Mouse (Mus musculus) C2C12 (cell line): ENCODE data around the gene Bdkrb1. TPM values are rescaled to one million over a fixed set of nuclear protein-coding genes. Genes with fewer than 3 reads are reported as not detected.

ENCODE experiments used
- H3K27me3 ChIP-seq: one replicate; pipeline ENCODE4 v1.6.1; 2011; ENCODE audit not compliant: control insufficient read depth, insufficient read depth, insufficient read length
- H3K36me3 ChIP-seq: one replicate; pipeline ENCODE4 v1.6.1; 2011; ENCODE audit not compliant: control insufficient read depth, insufficient read depth
- H3K4me3 ChIP-seq: one replicate; pipeline ENCODE4 v1.5.1; 2011; ENCODE audit warnings: mild to moderate bottlenecking, control low read depth; ENCODE audit not compliant: poor library complexity, insufficient read depth, severe bottlenecking
- H3K79me2 ChIP-seq: one replicate; pipeline ENCODE4 v1.6.1; 2011; ENCODE audit not compliant: control insufficient read depth, insufficient read depth
- H3K79me3 ChIP-seq: one replicate; pipeline ENCODE4 v1.6.1; 2011; ENCODE audit warnings: low read depth, control low read depth
- H3ac ChIP-seq: one replicate; pipeline ENCODE3; 2011; ENCODE audit warnings: low read depth; ENCODE audit not compliant: control insufficient read depth, insufficient read length
- CEBPB ChIP-seq: IDR thresholded peaks from one replicate; pipeline ENCODE4 v1.6.1; 2011; ENCODE audit warnings: low read depth, mild to moderate bottlenecking, control low read depth, moderate library complexity
- CTCF ChIP-seq: IDR thresholded peaks from one replicate; pipeline ENCODE4 v1.5.1; 2011; ENCODE audit not compliant: control insufficient read depth, insufficient read depth, insufficient read length
- FOSL1 ChIP-seq: IDR thresholded peaks from one replicate; pipeline ENCODE4 v1.8.0; 2011; ENCODE audit warnings: mild to moderate bottlenecking, low read length; ENCODE audit not compliant: poor library complexity, insufficient read depth, severe bottlenecking
- MAX ChIP-seq: IDR thresholded peaks from one replicate; pipeline ENCODE4 v1.6.1; 2011; ENCODE audit warnings: mild to moderate bottlenecking, control low read depth
- MYOD1 ChIP-seq: IDR thresholded peaks from one replicate; pipeline ENCODE4 v1.6.1; 2011; ENCODE audit warnings: low read depth; ENCODE audit not compliant: control insufficient read depth, insufficient read length
- MYOG ChIP-seq: IDR thresholded peaks from one replicate; pipeline ENCODE4 v1.6.1; 2011; ENCODE audit not compliant: control insufficient read depth, insufficient read length; ENCODE audit errors: extremely low read depth
- USF1 ChIP-seq: IDR thresholded peaks from one replicate; pipeline ENCODE4 v1.6.1; 2011; ENCODE audit warnings: low read depth, mild to moderate bottlenecking, control low read depth, moderate library complexity
- polyA plus RNA-seq: library from polyadenylated mRNA; unstranded; fragments of >200 nt; fragmentation: generic; extraction: Trizol; gene quantifications from one replicate; pipeline ENCODE4 v1.2.1, GENCODE M21; 2012; ENCODE audit warnings: missing spikeins

The Bdkrb1 gene
- polyA plus RNA-seq, 1 experiment = 2.1 TPM

DNA sequence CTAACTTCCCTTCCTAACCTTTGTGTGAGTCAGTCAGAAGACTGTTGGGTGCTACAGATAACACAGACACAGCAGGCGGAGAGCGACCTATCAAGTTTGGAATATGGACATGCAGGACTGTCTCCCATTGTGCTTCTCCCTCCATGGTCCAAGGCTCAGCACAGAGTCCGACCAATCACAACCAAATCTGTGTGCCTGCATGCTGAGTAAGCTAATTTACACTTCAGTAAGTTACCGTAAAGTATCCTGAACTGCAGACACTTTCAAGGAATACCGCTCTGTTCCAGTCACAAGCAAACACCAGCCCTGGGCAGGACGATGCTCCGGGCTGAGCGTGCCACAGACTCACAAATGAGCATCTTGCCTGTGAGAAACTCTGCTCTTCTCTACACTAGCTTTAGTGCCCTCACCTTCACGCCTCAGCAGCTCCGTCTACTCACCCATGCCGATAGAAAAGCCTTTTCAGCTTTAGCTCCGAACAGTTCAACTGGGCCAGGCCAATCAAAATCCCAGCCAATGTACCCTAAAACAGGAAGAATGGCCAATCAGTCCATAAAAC is 20.2 kb downstream of the Bdkrb1 start:
- Histone ChIP-seq H3K36me3 (peaks cover 64% of the 10 kb centered on the region), H3K4me3 (no peak overlapping the region)
- no peak for TF ChIP-seq MAX
- TF ChIP-seq USF1 = no peak
- TF ChIP-seq CTCF = no peak
- no peak for TF ChIP-seq CEBPB
- TF ChIP-seq MYOG = no peak

DNA sequence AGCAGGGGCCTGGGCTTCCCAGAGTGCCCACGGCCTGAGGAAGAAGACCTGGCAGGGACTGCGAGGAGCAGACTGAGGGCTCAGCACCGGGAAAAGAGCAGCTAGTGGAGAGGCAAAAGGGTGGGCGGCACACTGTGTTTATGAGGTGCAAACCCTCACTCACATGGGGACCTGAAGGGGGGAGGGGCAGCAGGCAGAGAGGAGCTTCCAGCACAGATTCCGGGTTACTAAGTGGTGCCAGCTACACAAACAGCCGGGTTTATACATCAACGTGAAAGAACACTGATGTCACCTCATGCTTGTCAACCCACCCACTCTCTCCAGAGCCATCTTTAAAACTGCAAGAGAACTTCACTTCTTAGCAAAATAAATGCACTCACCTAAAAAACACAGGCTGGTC is 22.9 kb downstream of the Bdkrb1 start:
- no peaks in the 10 kb centered on the region for H3K79me2 ChIP-seq
- no peaks in the 10 kb centered on the region for H3K79me3 ChIP-seq
- H3ac ChIP-seq = no peak overlapping the region
- no peak for TF ChIP-seq FOSL1
- H3K4me3 ChIP-seq = no peak overlapping the region
- H3K36me3 ChIP-seq = peaks cover 55% of the 10 kb centered on the region
- no peaks in the 10 kb centered on the region for H3K27me3 ChIP-seq

More for the DNA sequence above, 20.2 kb downstream of the Bdkrb1 start:
- Histone ChIP-seq H3K27me3 (no peaks in the 10 kb centered on the region), H3K79me2 (no peaks in the 10 kb centered on the region), H3K79me3 (no peaks in the 10 kb centered on the region), H3ac (no peak overlapping the region)

- H3K79me3 ChIP-seq = no peaks in the 10 kb centered on the region
- no peak overlapping the region for H3K4me3 ChIP-seq
- H3ac ChIP-seq = no peak overlapping the region
- TF ChIP-seq MYOG = no peak
- TF ChIP-seq USF1 = no peak
- TF ChIP-seq FOSL1 = no peak
- no peak for TF ChIP-seq CEBPB
- no peak for TF ChIP-seq CTCF
- H3K27me3 ChIP-seq = no peaks in the 10 kb centered on the region
- peaks cover 67% of the 10 kb centered on the region for H3K36me3 ChIP-seq
- H3K79me2 ChIP-seq = no peaks in the 10 kb centered on the region
Observed at GRCm38 (mm10) chr12:105634374-105635067, 31.6 kb downstream of the Bdkrb1 start.

DNA sequence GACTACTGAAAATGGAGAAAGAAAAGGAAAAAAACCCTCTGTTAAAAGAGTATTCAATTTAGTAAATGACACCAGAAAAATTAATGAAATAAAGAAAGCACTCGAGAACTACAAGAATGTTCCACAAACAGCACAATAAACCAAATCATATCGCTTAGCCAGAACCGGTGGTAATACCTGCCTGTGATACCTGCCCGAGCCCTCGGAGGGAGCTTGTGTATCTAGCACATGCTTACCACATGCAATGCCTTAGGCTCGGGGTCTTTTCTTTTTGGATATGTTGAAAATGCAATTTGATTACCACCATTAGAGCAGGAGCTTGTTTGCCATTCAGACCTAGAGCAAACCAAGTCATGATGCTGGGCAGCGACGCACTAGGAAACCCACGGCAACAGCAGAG is 33.7 kb downstream of the Bdkrb1 start:
- no peak overlapping the region for H3ac ChIP-seq
- no peaks in the 10 kb centered on the region for H3K79me2 ChIP-seq
- H3K27me3 ChIP-seq = no peaks in the 10 kb centered on the region
- no peaks in the 10 kb centered on the region for H3K79me3 ChIP-seq
- peaks cover 87% of the 10 kb centered on the region for H3K36me3 ChIP-seq
- H3K4me3 ChIP-seq = no peak overlapping the region
- TF ChIP-seq MAX = no peak
- no peak for TF ChIP-seq FOSL1
- no peak for TF ChIP-seq USF1
- no peak for TF ChIP-seq MYOD1

DNA sequence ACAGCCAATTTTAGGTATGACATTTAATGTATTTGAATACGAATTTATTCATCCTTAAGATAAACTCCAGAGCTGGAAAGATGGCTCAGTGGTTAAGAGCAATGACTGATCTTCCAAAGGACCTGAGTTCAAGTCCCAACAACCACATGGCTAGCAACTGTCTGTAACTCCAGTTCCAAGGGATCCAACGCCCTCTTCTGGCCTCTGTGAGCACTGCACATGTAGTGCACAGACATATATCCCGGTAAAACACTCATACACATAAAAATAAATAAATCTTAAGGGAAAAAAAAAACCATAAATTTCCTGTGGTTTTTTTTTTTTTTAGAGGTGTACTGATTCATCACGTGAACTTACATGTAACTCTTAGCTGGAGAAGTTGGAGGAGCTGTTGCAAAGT is 34.7 kb downstream of the Bdkrb1 start:
- Histone ChIP-seq H3ac (no peak overlapping the region), H3K4me3 (no peak overlapping the region), H3K36me3 (peaks cover 84% of the 10 kb centered on the region), H3K79me3 (no peaks in the 10 kb centered on the region), H3K27me3 (no peaks in the 10 kb centered on the region), H3K79me2 (no peaks in the 10 kb centered on the region)
- no peak for TF ChIP-seq USF1
- no peak for TF ChIP-seq CTCF
- TF ChIP-seq CEBPB = no peak
- TF ChIP-seq FOSL1 = no peak
- no peak for TF ChIP-seq MYOG
- no peak for TF ChIP-seq MYOD1
- no peak for TF ChIP-seq MAX

DNA sequence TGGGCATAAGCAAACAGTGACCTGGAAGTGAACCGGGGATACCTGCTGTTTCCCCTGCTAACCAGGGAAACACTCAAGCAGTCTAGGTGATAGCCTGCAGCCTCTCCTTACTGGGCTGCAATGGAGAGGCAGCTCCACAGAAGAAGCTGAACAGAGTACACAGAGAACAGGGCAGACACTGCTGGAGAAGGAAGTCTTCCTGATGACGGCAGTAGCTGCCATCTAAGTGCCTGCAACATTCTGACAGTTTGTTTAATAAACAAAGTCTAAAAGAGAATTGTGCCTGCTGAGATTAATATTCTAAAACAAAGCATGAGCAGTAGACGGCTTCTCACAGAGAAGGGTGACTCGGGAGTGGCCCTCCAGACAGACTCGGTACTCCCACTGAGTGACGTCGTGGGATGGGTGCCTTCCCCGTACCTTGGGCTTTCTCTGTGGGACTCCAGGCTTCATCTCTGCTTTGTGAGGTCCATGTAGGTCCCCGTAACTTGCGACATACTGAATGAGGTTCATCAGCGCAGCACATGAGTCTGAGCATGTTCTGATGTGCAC is 40.0 kb downstream of the Bdkrb1 start:
- Histone ChIP-seq H3K27me3 (no peaks in the 10 kb centered on the region), H3ac (no peak overlapping the region), H3K79me3 (no peaks in the 10 kb centered on the region), H3K79me2 (no peaks in the 10 kb centered on the region), H3K36me3 (peaks cover 88% of the 10 kb centered on the region), H3K4me3 (no peak overlapping the region)
- TF ChIP-seq CTCF (no peak), CEBPB (no peak), MAX (no peak), FOSL1 (no peak), MYOG (no peak), MYOD1 (no peak)

Other genes starting within 250 kb of the Bdkrb1 start
- gene D430019H16Rik, start 149.2 kb upstream of the Bdkrb1 start, polyA plus RNA-seq = not detected
- 1.2 TPM for gene Bdkrb2, start 39.9 kb upstream of the Bdkrb1 start, polyA plus RNA-seq
- gene Gskip, start 81.7 kb downstream of the Bdkrb1 start, polyA plus RNA-seq = 15.8 TPM
- gene Atg2b, start 82.1 kb downstream of the Bdkrb1 start, polyA plus RNA-seq = 15.9 TPM
- 0.12 TPM for gene Ak7, start 102.9 kb downstream of the Bdkrb1 start, polyA plus RNA-seq
- 72.7 TPM for gene Papola, start 181.6 kb downstream of the Bdkrb1 start, polyA plus RNA-seq